Mouse (Mus musculus) left cerebral cortex, adult 9 months (tissue): ENCODE data around the gene Syde2.

Experiments
- DNase-seq, 2 experiments: peaks; one replicate each; pipeline ENCODE4 v3.0.0; 2022; ENCODE audit warnings: low spot score in 2 of 2

The Syde2 gene

GRCm38 (mm10) chr3:145987268-145987969, at the start of gene Syde2:
Gene Syde2 (plus strand): TSS chr3:145987870.
- peak in 1 of 2 experiments; percentile 39 for DNase-seq

GRCm38 (mm10) chr3:145938405-145939349, 49.0 kb upstream of the Syde2 start:
- DNase-seq = no peak

GRCm38 (mm10) chr3:145939402-145939801, 48.3 kb upstream of the Syde2 start:
- no peak for DNase-seq

GRCm38 (mm10) chr3:145939971-145940370, 47.7 kb upstream of the Syde2 start:
- DNase-seq = no peak

- peak in 1 of 2 experiments; percentile 77 for DNase-seq
These were observed 45.7 kb upstream of the Syde2 start for GRCm38 (mm10) chr3:145941971-145942370.

GRCm38 (mm10) chr3:145944348-145944747, 43.3 kb upstream of the Syde2 start:
- no peak for DNase-seq

- DNase-seq = no peak
These were observed 41.8 kb upstream of the Syde2 start for GRCm38 (mm10) chr3:145945904-145946303.

GRCm38 (mm10) chr3:145946654-145947053, 41.0 kb upstream of the Syde2 start:
- DNase-seq = no peak

- no peak for DNase-seq
These were observed 40.0 kb upstream of the Syde2 start for GRCm38 (mm10) chr3:145947539-145948204.

- DNase-seq = peak in 1 of 2 experiments; percentile 58
These were observed 37.4 kb upstream of the Syde2 start for GRCm38 (mm10) chr3:145950034-145950814.

- no peak for DNase-seq
These were observed 36.9 kb upstream of the Syde2 start for GRCm38 (mm10) chr3:145950815-145951130.

- DNase-seq = no peak
These were observed 36.1 kb upstream of the Syde2 start for GRCm38 (mm10) chr3:145951287-145952165.

GRCm38 (mm10) chr3:145952945-145953344, 34.7 kb upstream of the Syde2 start:
- DNase-seq = no peak

GRCm38 (mm10) chr3:145953411-145953810, 34.3 kb upstream of the Syde2 start:
- DNase-seq = no peak

GRCm38 (mm10) chr3:145959824-145960223, 27.8 kb upstream of the Syde2 start:
- DNase-seq = peak; percentile 19 to 37

GRCm38 (mm10) chr3:145962411-145962810, 25.3 kb upstream of the Syde2 start:
- DNase-seq = no peak

- no peak for DNase-seq
These were observed 24.3 kb upstream of the Syde2 start for GRCm38 (mm10) chr3:145963101-145964017.

- no peak for DNase-seq
These were observed 23.7 kb upstream of the Syde2 start for GRCm38 (mm10) chr3:145964018-145964387.

GRCm38 (mm10) chr3:145964473-145964872, 23.2 kb upstream of the Syde2 start:
- DNase-seq = no peak
